Mouse (Mus musculus): ENCODE results near the gene Zfp275. TPM values are rescaled to one million over a fixed set of nuclear protein-coding genes. Genes with fewer than 3 reads are reported as not detected.
"Not testable (repeated sequence)": the region's sequence is repeated elsewhere in the genome, so short reads cannot be mapped to it uniquely, and the experiment has no call there.

The Zfp275 gene
- 8.4 and 10.0 TPM in 2 replicates for polyA plus RNA-seq (2015; fragmentation: Nextera tagmentation; extraction: Ambion mirVana)

GRCm38 (mm10) chrX:73342483-73342895 lies at the start of gene Zfp275:
TSS of gene Zfp275 (plus strand) at chrX:73342621.
- Histone ChIP-seq H3K9me3 (replicated peaks; ENCODE audit: control insufficient read depth, low read length) (no peaks in the 10 kb centered on the region), H3K27ac (ENCODE audit: low read length) (peak within 1 kb of the TSS; percentile 77), H3K27me3 (ENCODE audit: control insufficient read depth, insufficient read depth, low read length) (no peaks in the 10 kb centered on the region), H3K4me1 (ENCODE audit: control insufficient read depth, insufficient read depth, low read length) (peaks cover 6% of the 10 kb centered on the region; the same call in 1 of the 2 replicates), H3K9ac (ENCODE audit: low read length) (peak within 1 kb of the TSS; percentile 68), H3K4me3 (ENCODE audit: low read length) (peak within 1 kb of the TSS; percentile 56), H3K4me2 (ENCODE audit: low read depth, low read length) (peak within 1 kb of the TSS; percentile 64), H3K36me3 (ENCODE audit: control insufficient read depth, insufficient read depth) (no peaks in the 10 kb centered on the region)
- peak; percentile 95 for ATAC-seq (replicated peaks; ENCODE audit: extremely low read depth, insufficient read depth, low FRiP score)
- 19% methylated on average over 37 of the region's 37 CpGs for WGBS

GRCm38 (mm10) chrX:73292876-73293275 lies 49.5 kb upstream of the Zfp275 start, which contains the start of the genes Xlr5a and Xlr5c:
TSS of gene Xlr5a (minus strand) at chrX:73292976.
TSS of gene Xlr5c (minus strand) at chrX:73292976.
- not testable (repeated sequence) for H3K27ac ChIP-seq (ENCODE audit: low read length); H3K27me3 ChIP-seq (ENCODE audit: control insufficient read depth, insufficient read depth, low read length); H3K9ac ChIP-seq (ENCODE audit: low read length); H3K4me2 ChIP-seq (ENCODE audit: low read depth, low read length); H3K36me3 ChIP-seq (ENCODE audit: control insufficient read depth, insufficient read depth); H3K4me1 ChIP-seq (ENCODE audit: control insufficient read depth, insufficient read depth, low read length); H3K9me3 ChIP-seq (replicated peaks; ENCODE audit: control insufficient read depth, low read length); H3K4me3 ChIP-seq (ENCODE audit: low read length); ATAC-seq (replicated peaks; ENCODE audit: extremely low read depth, insufficient read depth, low FRiP score)
- 87% methylated on average over 12 of the region's 17 CpGs for WGBS

- WGBS, result 45% methylated on average over 6 of the region's 10 CpGs
- not testable (repeated sequence) for H3K27me3 ChIP-seq (ENCODE audit: control insufficient read depth, insufficient read depth, low read length); H3K9me3 ChIP-seq (replicated peaks; ENCODE audit: control insufficient read depth, low read length); H3K4me2 ChIP-seq (ENCODE audit: low read depth, low read length); ATAC-seq (replicated peaks; ENCODE audit: extremely low read depth, insufficient read depth, low FRiP score); H3K36me3 ChIP-seq (ENCODE audit: control insufficient read depth, insufficient read depth); H3K4me3 ChIP-seq (ENCODE audit: low read length); H3K4me1 ChIP-seq (ENCODE audit: control insufficient read depth, insufficient read depth, low read length); H3K27ac ChIP-seq (ENCODE audit: low read length); H3K9ac ChIP-seq (ENCODE audit: low read length)
Observed at GRCm38 (mm10) chrX:73295745-73296144, 46.7 kb upstream of the Zfp275 start.

- ATAC-seq (replicated peaks; ENCODE audit: extremely low read depth, insufficient read depth, low FRiP score), result no peak
- WGBS, result 23% methylated on average over 3 of the region's 3 CpGs
- no peaks in the 10 kb centered on the region for H3K36me3 ChIP-seq (ENCODE audit: control insufficient read depth, insufficient read depth)
- H3K4me2 ChIP-seq (ENCODE audit: low read depth, low read length), result no peak overlapping the region
- no peaks in the 10 kb centered on the region for H3K27me3 ChIP-seq (ENCODE audit: control insufficient read depth, insufficient read depth, low read length)
- H3K27ac ChIP-seq (ENCODE audit: low read length), result no peak overlapping the region
- no peaks in the 10 kb centered on the region for H3K9me3 ChIP-seq (replicated peaks; ENCODE audit: control insufficient read depth, low read length)
- no peak overlapping the region for H3K4me3 ChIP-seq (ENCODE audit: low read length)
- no peak overlapping the region for H3K9ac ChIP-seq (ENCODE audit: low read length)
- no peaks in the 10 kb centered on the region for H3K4me1 ChIP-seq (ENCODE audit: control insufficient read depth, insufficient read depth, low read length)
Observed at GRCm38 (mm10) chrX:73312522-73312921, 29.9 kb upstream of the Zfp275 start.

GRCm38 (mm10) chrX:73321029-73321428 lies 21.4 kb upstream of the Zfp275 start:
- WGBS, result 59% methylated on average over 3 of the region's 3 CpGs
- 0 out of 2 replicates have a peak, but pooled peaks cover 2% of the 10 kb centered on the region for H3K27me3 ChIP-seq (ENCODE audit: control insufficient read depth, insufficient read depth, low read length)
- no peak overlapping the region for H3K27ac ChIP-seq (ENCODE audit: low read length)
- no peak overlapping the region for H3K4me3 ChIP-seq (ENCODE audit: low read length)
- ATAC-seq (replicated peaks; ENCODE audit: extremely low read depth, insufficient read depth, low FRiP score), result no peak
- no peak overlapping the region for H3K4me2 ChIP-seq (ENCODE audit: low read depth, low read length)
- H3K4me1 ChIP-seq (ENCODE audit: control insufficient read depth, insufficient read depth, low read length), result no peaks in the 10 kb centered on the region
- no peak overlapping the region for H3K9ac ChIP-seq (ENCODE audit: low read length)
- no peaks in the 10 kb centered on the region for H3K36me3 ChIP-seq (ENCODE audit: control insufficient read depth, insufficient read depth)
- no peaks in the 10 kb centered on the region for H3K9me3 ChIP-seq (replicated peaks; ENCODE audit: control insufficient read depth, low read length)

- Histone ChIP-seq H3K4me1 (ENCODE audit: control insufficient read depth, insufficient read depth, low read length) (no peaks in the 10 kb centered on the region), H3K27ac (ENCODE audit: low read length) (no peak overlapping the region), H3K9me3 (replicated peaks; ENCODE audit: control insufficient read depth, low read length) (no peaks in the 10 kb centered on the region), H3K4me3 (ENCODE audit: low read length) (no peak overlapping the region), H3K4me2 (ENCODE audit: low read depth, low read length) (no peak overlapping the region), H3K9ac (ENCODE audit: low read length) (no peak overlapping the region), H3K36me3 (ENCODE audit: control insufficient read depth, insufficient read depth) (no peaks in the 10 kb centered on the region), H3K27me3 (ENCODE audit: control insufficient read depth, insufficient read depth, low read length) (no peaks in the 10 kb centered on the region)
- ATAC-seq (replicated peaks; ENCODE audit: extremely low read depth, insufficient read depth, low FRiP score), result no peak
- 70% methylated on average over 2 of the region's 2 CpGs for WGBS
Observed at GRCm38 (mm10) chrX:73327215-73327614, 15.2 kb upstream of the Zfp275 start.

GRCm38 (mm10) chrX:73333548-73333947 lies 8.9 kb upstream of the Zfp275 start:
- Histone ChIP-seq H3K27me3 (ENCODE audit: control insufficient read depth, insufficient read depth, low read length) (0 out of 2 replicates have a peak, but pooled peaks cover 2% of the 10 kb centered on the region), H3K4me2 (ENCODE audit: low read depth, low read length) (no peak overlapping the region), H3K4me1 (ENCODE audit: control insufficient read depth, insufficient read depth, low read length) (no peaks in the 10 kb centered on the region), H3K4me3 (ENCODE audit: low read length) (no peak overlapping the region), H3K27ac (ENCODE audit: low read length) (no peak overlapping the region), H3K36me3 (ENCODE audit: control insufficient read depth, insufficient read depth) (no peaks in the 10 kb centered on the region), H3K9ac (ENCODE audit: low read length) (no peak overlapping the region), H3K9me3 (replicated peaks; ENCODE audit: control insufficient read depth, low read length) (no peaks in the 10 kb centered on the region)
- ATAC-seq (replicated peaks; ENCODE audit: extremely low read depth, insufficient read depth, low FRiP score), result no peak

GRCm38 (mm10) chrX:73336740-73337139 lies 5.7 kb upstream of the Zfp275 start, which contains the start of gene Gm45015:
TSS of gene Gm45015 (minus strand) at chrX:73336840.
- Histone ChIP-seq H3K4me2 (ENCODE audit: low read depth, low read length) (no peak within 1 kb of the TSS), H3K9me3 (replicated peaks; ENCODE audit: control insufficient read depth, low read length) (no peaks in the 10 kb centered on the region), H3K27ac (ENCODE audit: low read length) (no peak within 1 kb of the TSS), H3K4me1 (ENCODE audit: control insufficient read depth, insufficient read depth, low read length) (no peaks in the 10 kb centered on the region), H3K36me3 (ENCODE audit: control insufficient read depth, insufficient read depth) (no peaks in the 10 kb centered on the region), H3K27me3 (ENCODE audit: control insufficient read depth, insufficient read depth, low read length) (0 out of 2 replicates have a peak, but pooled peaks cover 2% of the 10 kb centered on the region), H3K9ac (ENCODE audit: low read length) (no peak within 1 kb of the TSS), H3K4me3 (ENCODE audit: low read length) (no peak within 1 kb of the TSS)
- 87% methylated on average over 4 of the region's 4 CpGs for WGBS
- ATAC-seq (replicated peaks; ENCODE audit: extremely low read depth, insufficient read depth, low FRiP score), result no peak

- no peaks in the 10 kb centered on the region for H3K9me3 ChIP-seq (replicated peaks; ENCODE audit: control insufficient read depth, low read length)
- H3K4me2 ChIP-seq (ENCODE audit: low read depth, low read length), result no peak overlapping the region
- H3K27ac ChIP-seq (ENCODE audit: low read length), result no peak overlapping the region
- WGBS, result 38% methylated on average over 1 of the region's 1 CpGs
- no peak for ATAC-seq (replicated peaks; ENCODE audit: extremely low read depth, insufficient read depth, low FRiP score)
- no peak overlapping the region for H3K4me3 ChIP-seq (ENCODE audit: low read length)
- peaks cover 6% of the 10 kb centered on the region; the same call in 1 of the 2 replicates for H3K4me1 ChIP-seq (ENCODE audit: control insufficient read depth, insufficient read depth, low read length)
- H3K27me3 ChIP-seq (ENCODE audit: control insufficient read depth, insufficient read depth, low read length), result no peaks in the 10 kb centered on the region
- no peaks in the 10 kb centered on the region for H3K36me3 ChIP-seq (ENCODE audit: control insufficient read depth, insufficient read depth)
- H3K9ac ChIP-seq (ENCODE audit: low read length), result no peak overlapping the region
Observed at GRCm38 (mm10) chrX:73341473-73341872, 948 bp upstream of the Zfp275 start.

Measured in heart, embryonic 16.5 days (tissue).